Mouse (Mus musculus) leukemia stem cell, adult 10-12 weeks (primary cell): Measurements from ENCODE around the gene Pdzrn4. TPM values are rescaled to one million over a fixed set of nuclear protein-coding genes. Genes with fewer than 3 reads are reported as not detected.

Experiments
- polyA plus RNA-seq: library from polyadenylated mRNA; stranded (reverse); fragments of >175 nt; gene quantifications from 2 replicates; pipeline ENCODE4 v1.2.3, GENCODE M21; 2012; ENCODE audit warnings: low replicate concordance

Pdzrn4 gene
- not detected in 2 replicates for polyA plus RNA-seq

DNA sequence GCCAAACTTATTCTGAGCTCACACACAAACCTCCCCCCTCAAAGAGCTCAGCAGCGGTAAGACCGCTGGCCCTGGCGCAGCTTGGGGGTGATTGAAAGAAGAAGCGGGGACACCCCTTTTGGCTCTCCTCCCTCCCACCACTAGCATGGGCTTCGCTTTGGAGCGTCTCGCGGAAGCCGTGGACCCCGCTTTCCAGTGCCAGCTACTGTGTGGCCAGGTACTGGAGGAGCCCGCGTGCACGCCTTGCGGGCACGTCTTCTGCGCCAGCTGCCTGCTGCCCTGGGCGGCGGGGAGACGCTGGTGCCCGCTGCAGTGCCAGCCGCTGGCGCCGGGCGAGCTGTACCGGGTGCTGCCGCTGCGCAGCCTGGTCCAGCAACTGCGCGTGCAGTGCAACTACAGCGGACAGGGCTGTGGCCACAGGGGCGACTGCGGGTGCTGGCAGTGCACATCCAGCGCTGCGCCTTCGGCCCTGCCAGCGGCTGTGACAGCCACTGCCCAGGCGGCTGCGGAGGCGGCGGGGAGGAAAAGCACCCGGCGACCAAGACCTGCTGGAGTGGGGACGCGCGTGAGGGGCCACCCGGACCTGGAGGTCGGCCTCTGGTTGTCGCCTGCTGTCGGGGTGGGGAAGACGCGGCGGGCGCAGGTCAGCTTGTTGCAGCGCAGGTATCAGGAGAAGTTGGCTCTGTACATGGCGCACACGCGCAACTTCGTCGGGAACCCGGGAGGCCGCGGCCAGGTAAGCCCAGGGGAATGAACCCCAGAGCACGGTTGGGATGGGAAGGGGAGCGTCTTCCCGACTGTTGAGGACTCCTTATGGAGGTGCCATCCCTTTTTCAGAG lies at the start of gene Pdzrn4:
TSS of gene Pdzrn4 (plus strand) at position 112 of the 839 bp plus-strand sequence.

